Mouse (Mus musculus): ENCODE measurements around the gene Clnk.

Gene Clnk

GRCm38 (mm10) chr5:38850171-38850570, 26.4 kb downstream of the Clnk start:
- no peak for DNase-seq

GRCm38 (mm10) chr5:38845529-38845928, 31.1 kb downstream of the Clnk start:
- DNase-seq = no peak

GRCm38 (mm10) chr5:38844312-38844711, 32.3 kb downstream of the Clnk start:
- no peak for DNase-seq

GRCm38 (mm10) chr5:38839981-38840380, 36.6 kb downstream of the Clnk start:
- no peak for DNase-seq

- no peak for DNase-seq
Observed at GRCm38 (mm10) chr5:38827310-38827709, 49.3 kb downstream of the Clnk start.

GRCm38 (mm10) chr5:38826586-38826985, 50.0 kb downstream of the Clnk start:
- no peak for DNase-seq

- no peak for DNase-seq
Observed at GRCm38 (mm10) chr5:38824132-38824965, 52.3 kb downstream of the Clnk start.

- DNase-seq = no peak
Observed at GRCm38 (mm10) chr5:38813391-38814109, 63.1 kb downstream of the Clnk start.

GRCm38 (mm10) chr5:38812916-38813315, 63.7 kb downstream of the Clnk start:
- DNase-seq = no peak

- DNase-seq = no peak
Observed at GRCm38 (mm10) chr5:38812386-38812785, 64.2 kb downstream of the Clnk start.

- DNase-seq = no peak
Observed at GRCm38 (mm10) chr5:38798910-38799309, 77.7 kb downstream of the Clnk start.

- no peak for DNase-seq
Observed at GRCm38 (mm10) chr5:38795139-38795538, 81.5 kb downstream of the Clnk start.

GRCm38 (mm10) chr5:38791116-38791515, 85.5 kb downstream of the Clnk start:
- DNase-seq = peak; percentile 49

GRCm38 (mm10) chr5:38788820-38789219, 87.8 kb downstream of the Clnk start:
- no peak for DNase-seq

GRCm38 (mm10) chr5:38787851-38788520, 88.6 kb downstream of the Clnk start:
- DNase-seq = no peak

GRCm38 (mm10) chr5:38786126-38786525, 90.5 kb downstream of the Clnk start:
- DNase-seq = no peak

- no peak for DNase-seq
Observed at GRCm38 (mm10) chr5:38785686-38786085, 90.9 kb downstream of the Clnk start.

GRCm38 (mm10) chr5:38781813-38782212, 94.8 kb downstream of the Clnk start:
- peak; percentile 87 for DNase-seq

GRCm38 (mm10) chr5:38780631-38781030, 96.0 kb downstream of the Clnk start:
- DNase-seq = no peak

- no peak for DNase-seq
Observed at GRCm38 (mm10) chr5:38780045-38780444, 96.6 kb downstream of the Clnk start.

GRCm38 (mm10) chr5:38775500-38775899, 101.1 kb downstream of the Clnk start:
- DNase-seq = no peak

- peak; percentile 43 for DNase-seq
Observed at GRCm38 (mm10) chr5:38754950-38755349, 121.7 kb downstream of the Clnk start.

- DNase-seq = no peak
Observed at GRCm38 (mm10) chr5:38752749-38753148, 123.9 kb downstream of the Clnk start.

Data from cerebellum, adult 8-10 months (tissue).